Mouse (Mus musculus) CH12.LX (cell line): ENCODE measurements around the gene Aggf1. TPM values are rescaled to one million over a fixed set of nuclear protein-coding genes. Genes with fewer than 3 reads are reported as not detected.

Experiments used
- DNase-seq: peaks from one replicate; pipeline ENCODE4 v3.0.0-alpha.2; 2013; ENCODE audit errors: extremely low read depth
- H3K27ac ChIP-seq: 2 replicates; pipeline ENCODE4 v1.5.1; 2012; ENCODE audit warnings: low read depth, mild to moderate bottlenecking, control low read depth, moderate library complexity; ENCODE audit not compliant: insufficient read depth
- H3K27me3 ChIP-seq: replicated peaks from 2 replicates; pipeline ENCODE3; 2012; ENCODE audit warnings: inconsistent platforms
- H3K36me3 ChIP-seq, 2 experiments: replicated peaks in 1 of 2; 2 replicates each; pipeline versions ENCODE3 to v1.6.1; 2012; ENCODE audit warnings: inconsistent platforms in 1 of 2, low read length in 1 of 2, mild to moderate bottlenecking in 1 of 2, mixed read lengths in 1 of 2, moderate library complexity in 1 of 2; ENCODE audit not compliant: control insufficient read depth in 1 of 2, insufficient read depth in 1 of 2
- H3K4me1 ChIP-seq, 2 experiments: 2 replicates each; pipeline ENCODE4 v1.6.1; 2012; ENCODE audit warnings: inconsistent platforms in 1 of 2, moderate library complexity in 1 of 2; ENCODE audit not compliant: insufficient read depth in 2 of 2, control insufficient read depth in 1 of 2
- H3K4me2 ChIP-seq: 2 replicates; pipeline ENCODE4 v1.6.1; 2012; ENCODE audit warnings: low read depth, mild to moderate bottlenecking, control low read depth; ENCODE audit not compliant: poor library complexity, insufficient read depth, severe bottlenecking
- H3K4me3 ChIP-seq, 3 experiments: fragments of 150-350 bp in 1 of 3; sonication (generic) in 1 of 3; replicated peaks in 1 of 3; 2 replicates each; pipeline versions ENCODE3 to v1.5.1; 2011 to 2012; ENCODE audit warnings: low read depth in 2 of 3, low read length in 2 of 3, mild to moderate bottlenecking in 2 of 3, moderate library complexity in 2 of 3, control low read depth in 1 of 3, improper control_type of control experiment in 1 of 3, inconsistent platforms in 1 of 3, mixed read lengths in 1 of 3; ENCODE audit not compliant: poor library complexity in 1 of 3
- H3K79me2 ChIP-seq: replicated peaks from 2 replicates; pipeline ENCODE4 v1.6.1; 2012; ENCODE audit warnings: mild to moderate bottlenecking, moderate library complexity; ENCODE audit not compliant: control insufficient read depth, poor library complexity, insufficient read depth, severe bottlenecking; ENCODE audit errors: extremely low read depth
- H3K9ac ChIP-seq: 2 replicates; pipeline ENCODE4 v1.6.1; 2012; ENCODE audit warnings: low read depth, mild to moderate bottlenecking, control low read depth, moderate library complexity; ENCODE audit not compliant: insufficient read depth
- H3K9me3 ChIP-seq: replicated peaks from 2 replicates; pipeline ENCODE3; 2012; ENCODE audit warnings: low read length, inconsistent platforms, mixed read lengths
- CHD1 ChIP-seq: IDR thresholded peaks from 2 replicates; pipeline ENCODE4 v1.6.1; 2012; ENCODE audit warnings: low read depth, low read length, improper control_type of control experiment, inconsistent platforms
- CTCF ChIP-seq, 2 experiments: IDR thresholded peaks in 1 of 2; conservative IDR thresholded peaks in 1 of 2; 2 replicates each; pipeline ENCODE4 v1.5.1; 2011 to 2012; ENCODE audit warnings: low read depth in 2 of 2, low read length in 2 of 2, improper control_type of control experiment in 1 of 2, inconsistent platforms in 1 of 2, mild to moderate bottlenecking in 1 of 2, moderate library complexity in 1 of 2
- ELF1 ChIP-seq: IDR thresholded peaks from 2 replicates; pipeline ENCODE4 v1.6.1; 2014; ENCODE audit warnings: low read depth, mild to moderate bottlenecking, inconsistent platforms, low read length, improper control_type of control experiment
- EP300 ChIP-seq: IDR thresholded peaks from 2 replicates; pipeline ENCODE4 v1.6.1; 2011; ENCODE audit warnings: low read length, improper control_type of control experiment
- ETS1 ChIP-seq: conservative IDR thresholded peaks from 2 replicates; pipeline ENCODE4 v1.6.1; 2012; ENCODE audit warnings: low read depth, mild to moderate bottlenecking, inconsistent platforms, low read length, improper control_type of control experiment, moderate library complexity
- GABPA ChIP-seq: IDR thresholded peaks from 2 replicates; pipeline ENCODE4 v1.6.1; 2012; ENCODE audit warnings: low read depth, low read length, improper control_type of control experiment, inconsistent platforms; ENCODE audit not compliant: insufficient replicate concordance
- JUND ChIP-seq: conservative IDR thresholded peaks from 2 replicates; pipeline ENCODE4 v1.6.1; 2011; ENCODE audit warnings: low read depth, low read length, improper control_type of control experiment
- KAT2A ChIP-seq: IDR thresholded peaks from 2 replicates; pipeline ENCODE4 v1.6.1; 2012; ENCODE audit warnings: low read length, improper control_type of control experiment, inconsistent platforms; ENCODE audit not compliant: insufficient replicate concordance
- MAX ChIP-seq: IDR thresholded peaks from 2 replicates; pipeline ENCODE4 v1.6.1; 2011; ENCODE audit warnings: low read length, improper control_type of control experiment
- MXI1 ChIP-seq: IDR thresholded peaks from 2 replicates; pipeline ENCODE4 v1.6.1; 2011; ENCODE audit warnings: mild to moderate bottlenecking, low read depth, low read length, improper control_type of control experiment
- MYC ChIP-seq: IDR thresholded peaks from 2 replicates; pipeline ENCODE4 v1.6.1; 2011; ENCODE audit warnings: low read depth, mild to moderate bottlenecking, improper control_type of control experiment, low read length
- NELFE ChIP-seq: IDR thresholded peaks from 2 replicates; pipeline ENCODE4 v1.6.1; 2011; ENCODE audit warnings: low read depth, low read length, improper control_type of control experiment
- NRF1 ChIP-seq: IDR thresholded peaks from 2 replicates; pipeline ENCODE4 v1.6.1; 2014; ENCODE audit warnings: low read depth, mild to moderate bottlenecking, inconsistent platforms, low read length, improper control_type of control experiment, moderate library complexity
- PAX5 ChIP-seq: IDR thresholded peaks from 2 replicates; pipeline ENCODE4 v1.6.1; 2012; ENCODE audit warnings: low read length, inconsistent platforms, mixed read lengths
- POLR2A ChIP-seq: IDR thresholded peaks from 2 replicates; pipeline ENCODE4 v1.6.1; 2011; ENCODE audit warnings: low read depth, mild to moderate bottlenecking, improper control_type of control experiment, low read length
- RAD21 ChIP-seq: IDR thresholded peaks from 2 replicates; pipeline ENCODE4 v1.6.1; 2011; ENCODE audit warnings: low read depth, mild to moderate bottlenecking, low read length, improper control_type of control experiment, moderate library complexity
- RCOR1 ChIP-seq: conservative IDR thresholded peaks from 2 replicates; pipeline ENCODE4 v1.6.1; 2012; ENCODE audit warnings: low read depth, mild to moderate bottlenecking, inconsistent platforms, low read length, improper control_type of control experiment
- SIN3A ChIP-seq: IDR thresholded peaks from 2 replicates; pipeline ENCODE4 v1.6.1; 2012; ENCODE audit warnings: low read length, improper control_type of control experiment, inconsistent platforms
- SMC3 ChIP-seq: IDR thresholded peaks from 2 replicates; pipeline ENCODE4 v1.6.1; 2011; ENCODE audit warnings: low read depth, low read length, improper control_type of control experiment
- TCF12 ChIP-seq: IDR thresholded peaks from 2 replicates; pipeline ENCODE4 v1.6.1; 2014; ENCODE audit warnings: low read depth, mild to moderate bottlenecking, inconsistent platforms, low read length, improper control_type of control experiment
- UBTF ChIP-seq: IDR thresholded peaks from 2 replicates; pipeline ENCODE4 v1.6.1; 2012; ENCODE audit warnings: low read depth, mild to moderate bottlenecking, inconsistent platforms, low read length, improper control_type of control experiment, moderate library complexity
- ZC3H11A ChIP-seq: IDR thresholded peaks from 2 replicates; pipeline ENCODE4 v1.6.1; 2012; ENCODE audit warnings: low read depth, mild to moderate bottlenecking, inconsistent platforms, low read length, improper control_type of control experiment
- ZKSCAN1 ChIP-seq: IDR thresholded peaks from 2 replicates; pipeline ENCODE4 v1.6.1; 2012; ENCODE audit warnings: low read depth, inconsistent platforms, low read length, improper control_type of control experiment, borderline replicate concordance
- dilution Hi-C: fragments of 300-500 bp; cut with MboI; formaldehyde crosslinking; loops from 2 replicates; pipeline ENCODE4 v1.14.3; 2020; ENCODE audit warnings: low sequenced_read_pairs; ENCODE audit not compliant: extremely low pct_unique_long_range_greater_than_20kb, extremely low pct_ligation_motif_present
- in situ Hi-C: fragments of 300-500 bp; cut with MboI; formaldehyde crosslinking; loops from 3 replicates; pipeline ENCODE4 v1.14.3; 2019; ENCODE audit warnings: low sequenced_read_pairs, low pct_ligation_motif_present, low pct_unique_long_range_greater_than_20kb, mixed read lengths
- polyA plus RNA-seq: library from polyadenylated mRNA; unstranded; fragments of >175 nt; gene quantifications from 2 replicates; pipeline ENCODE4 v1.2.1, GENCODE M21; 2012; ENCODE audit warnings: low read depth; ENCODE audit not compliant: insufficient read length
- total RNA-seq, 2 experiments: library from RNA; depleted of rRNA; stranded (reverse); fragments of 300-350 nt in 1 of 2; fragments of >200 nt in 1 of 2; gene quantifications; 2 replicates each; pipeline ENCODE4 v1.2.3; 2012 to 2014

The Aggf1 gene
- total and polyA plus RNA-seq, 3 experiments = 47.3 to 68.6 (median 49.1) TPM

- Histone ChIP-seq H3K4me3 (no peak overlapping the region), H3K4me1 (peaks cover 0 to 2% of the 10 kb centered on the region in 2 experiments; a peak in 1 of 4 replicates), H3K79me2 (peaks cover 13% of the 10 kb centered on the region), H3K4me2 (no peak overlapping the region), H3K27me3 (no peaks in the 10 kb centered on the region), H3K9me3 (no peaks in the 10 kb centered on the region), H3K9ac (no peak overlapping the region), H3K27ac (no peak overlapping the region), H3K36me3 (peaks cover 24 to 70% of the 10 kb centered on the region in 2 experiments)
- in situ Hi-C loops (no loop called here), dilution Hi-C loops (no loop called here)
- no peak for DNase-seq
- no peak for TF ChIP-seq CHD1
- TF ChIP-seq MXI1 = no peak
- no peak for TF ChIP-seq RCOR1
- no peak for TF ChIP-seq MYC
Observed at GRCm38 (mm10) chr13:95336122-95336677, 39.0 kb downstream of the Aggf1 start.

DNA sequence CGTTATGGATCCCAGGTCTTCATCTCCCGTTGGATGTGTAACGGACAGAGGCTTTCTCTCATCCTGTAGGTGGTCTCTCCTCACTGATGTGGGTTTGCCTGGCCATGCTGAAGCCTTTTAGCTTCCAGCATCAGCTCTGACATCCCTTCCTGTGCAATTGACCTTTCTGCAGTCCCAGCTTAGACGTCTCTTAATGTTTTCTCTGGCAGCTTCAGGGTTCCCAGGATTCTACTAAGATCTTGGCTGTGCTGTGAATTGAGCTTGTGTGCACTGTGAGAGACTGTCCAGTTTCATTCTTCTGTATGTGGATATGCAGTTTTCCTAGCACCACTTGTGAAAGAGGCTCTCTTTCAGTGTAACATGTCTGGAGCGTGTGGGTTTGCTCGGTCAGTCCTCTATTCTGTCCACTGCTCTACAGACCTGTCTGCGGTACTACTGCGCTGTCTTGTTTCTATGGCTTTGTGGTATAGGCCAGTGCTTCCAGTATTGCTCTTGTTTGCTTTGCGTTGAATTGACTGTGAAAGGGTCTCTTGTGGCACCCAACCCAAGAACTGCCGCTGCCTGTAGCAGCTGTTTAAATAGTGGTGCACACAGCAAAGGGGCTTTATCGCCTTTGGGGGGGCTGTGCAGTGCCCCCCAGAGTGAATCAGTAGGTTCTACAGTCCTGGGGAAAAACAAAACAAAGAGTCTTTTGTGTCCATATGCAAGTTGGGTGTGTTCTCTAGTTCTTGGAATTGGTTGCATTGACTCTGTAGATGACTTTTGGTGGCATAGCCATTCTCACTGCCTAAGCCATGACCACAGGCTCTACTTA is 42.9 kb downstream of the Aggf1 start:
- Histone ChIP-seq H3K27me3 (no peaks in the 10 kb centered on the region), H3K27ac (no peak overlapping the region), H3K9me3 (no peaks in the 10 kb centered on the region), H3K4me3 (no peak overlapping the region), H3K4me2 (no peak overlapping the region), H3K79me2 (peaks cover 31% of the 10 kb centered on the region), H3K36me3 (peaks cover 14 to 71% of the 10 kb centered on the region in 2 experiments), H3K4me1 (peaks cover 3 to 23% of the 10 kb centered on the region in 2 experiments; a peak in 3 of 4 replicates), H3K9ac (no peak overlapping the region)
- DNase-seq = no peak
- in situ Hi-C loops (no loop called here), dilution Hi-C loops (no loop called here)
- TF ChIP-seq ELF1 (no peak), ZKSCAN1 (no peak), SMC3 (no peak), TCF12 (no peak), CTCF (conservative IDR thresholded peaks at IDR 0.05 in 1 of 2, IDR thresholded peaks at IDR 0.05 in 1 of 2; ENCODE audit: low read depth in 2 of 2, low read length in 2 of 2) (no peak), SIN3A (no peak), ZC3H11A (no peak), POLR2A (no peak)

DNA sequence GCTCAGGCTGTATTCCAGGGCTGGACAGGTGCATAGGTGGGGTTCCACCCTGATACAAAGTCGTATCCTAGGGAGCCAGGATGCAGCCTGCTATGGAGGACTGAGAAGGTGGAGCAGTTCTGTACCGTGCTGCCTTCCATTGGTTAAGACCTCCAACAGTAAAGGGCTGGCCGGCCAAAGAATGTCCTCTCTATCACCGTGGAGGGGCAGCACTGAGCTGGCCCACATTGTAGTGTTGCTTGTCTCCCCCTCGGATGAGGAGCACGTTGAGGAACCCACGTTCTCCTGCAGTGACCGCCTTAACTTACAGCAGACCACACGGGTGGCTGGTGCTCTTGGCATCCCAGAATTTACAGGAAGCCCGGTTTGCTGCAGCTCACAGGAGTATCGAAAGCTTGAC is 44.6 kb downstream of the Aggf1 start:
- no peak overlapping the region for H3K27ac ChIP-seq
- TF ChIP-seq MAX (no peak), NELFE (no peak), JUND (no peak), CTCF (conservative IDR thresholded peaks at IDR 0.05 in 1 of 2, IDR thresholded peaks at IDR 0.05 in 1 of 2; ENCODE audit: low read depth in 2 of 2, low read length in 2 of 2) (no peak), ELF1 (no peak), GABPA (no peak), CHD1 (no peak), NRF1 (no peak), UBTF (no peak), MXI1 (no peak), ETS1 (no peak), KAT2A (no peak), EP300 (no peak), PAX5 (no peak), RAD21 (no peak)
- H3K9ac ChIP-seq = no peak overlapping the region
- no peak overlapping the region for H3K4me2 ChIP-seq
- no peaks in the 10 kb centered on the region for H3K27me3 ChIP-seq
- peaks cover 43% of the 10 kb centered on the region for H3K79me2 ChIP-seq
- DNase-seq = no peak
- no peaks in the 10 kb centered on the region for H3K9me3 ChIP-seq
- in situ Hi-C loops = no loop called here
- H3K36me3 ChIP-seq = peaks cover 2 to 56% of the 10 kb centered on the region in 2 experiments
- no peak overlapping the region for H3K4me3 ChIP-seq
- peaks cover 3 to 23% of the 10 kb centered on the region in 2 experiments; a peak in 3 of 4 replicates for H3K4me1 ChIP-seq
- dilution Hi-C loops = no loop called here
